Mouse (Mus musculus) midbrain, postnatal 0 days (tissue): ENCODE measurements around the gene Rraga. TPM values are rescaled to one million over a fixed set of nuclear protein-coding genes. Genes with fewer than 3 reads are reported as not detected.
"Not testable (repeated sequence)": the region's sequence is repeated elsewhere in the genome, so short reads cannot be mapped to it uniquely, and the experiment has no call there.

ENCODE experiments used
- ATAC-seq: fragments of 200-750 bp; cut with Nextera tagmentation; 2 replicates; pipeline ENCODE4 v1.8.0; 2017; ENCODE audit warnings: moderate number of reproducible peaks, mild to moderate bottlenecking, moderate TSS enrichment, moderate library complexity; ENCODE audit not compliant: low FRiP score
- DNase-seq: peaks from one replicate; pipeline ENCODE4 v3.0.0-alpha.2; 2015; ENCODE audit warnings: low spot score
- H3K27ac ChIP-seq: fragments of 300-500 bp; sonication (generic); 2 replicates; pipeline ENCODE4 v1.5.1; 2014; ENCODE audit warnings: low read depth, mild to moderate bottlenecking, low read length, mixed read lengths
- H3K27me3 ChIP-seq: fragments of 300-500 bp; sonication (generic); 2 replicates; pipeline ENCODE4 v1.6.1; 2014; ENCODE audit warnings: low read length, control low read depth, mixed read lengths; ENCODE audit not compliant: insufficient read depth
- H3K36me3 ChIP-seq: fragments of 300-500 bp; sonication (generic); 2 replicates; pipeline ENCODE4 v1.6.1; 2014; ENCODE audit warnings: low read length, control low read depth, mixed read lengths; ENCODE audit not compliant: insufficient read depth
- H3K4me1 ChIP-seq: fragments of 300-500 bp; sonication (generic); 2 replicates; pipeline ENCODE4 v1.6.1; 2014; ENCODE audit warnings: mild to moderate bottlenecking, control low read depth, antibody characterized with exemption, low read length, mixed read lengths; ENCODE audit not compliant: insufficient read depth
- H3K4me2 ChIP-seq: fragments of 300-500 bp; sonication (generic); 2 replicates; pipeline ENCODE4 v1.6.1; 2014; ENCODE audit warnings: low read depth, mild to moderate bottlenecking, low read length, mixed read lengths; ENCODE audit not compliant: poor library complexity, severe bottlenecking
- H3K4me3 ChIP-seq: fragments of 300-500 bp; sonication (generic); 2 replicates; pipeline ENCODE4 v1.5.1; 2014; ENCODE audit warnings: low read depth, mild to moderate bottlenecking, low read length, moderate library complexity
- H3K9ac ChIP-seq: fragments of 300-500 bp; sonication (generic); replicated peaks from 2 replicates; pipeline ENCODE4 v1.6.1; 2014; ENCODE audit warnings: mild to moderate bottlenecking, low read length, moderate library complexity, mixed read lengths; ENCODE audit not compliant: poor library complexity, severe bottlenecking
- H3K9me3 ChIP-seq: fragments of 300-500 bp; sonication (generic); 2 replicates; pipeline ENCODE4 v1.6.1; 2016; ENCODE audit warnings: low read length, control low read depth
- CTCF ChIP-seq: IDR thresholded peaks from 2 replicates; pipeline ENCODE4 v1.5.1; 2016; ENCODE audit warnings: antibody characterized with exemption, mild to moderate bottlenecking
- WGBS: fragments of 180-500 bp; shearing (Covaris S2); extraction: QIAGEN DNeasy Blood & Tissue Kit; methylation state at CpG from one replicate; pipeline ENCODE4 v1.1.7; 2014; 5-methylcytosine and 5-hydroxymethylcytosine counted together
- polyA plus RNA-seq: library from polyadenylated mRNA; unstranded; fragments of >200 nt; fragmentation: Nextera tagmentation; extraction: Ambion mirVana; gene quantifications from 2 replicates; pipeline ENCODE4 v1.2.1, GENCODE M21; 2015
- total RNA-seq: library from RNA; depleted of rRNA; stranded (reverse); fragments of >200 nt; gene quantifications from 2 replicates; pipeline ENCODE4 v1.2.3, GENCODE M21; 2014

The Rraga gene
- total and polyA plus RNA-seq, 2 experiments from 2014 or later: 34.7 to 157 TPM

GRCm38 (mm10) chr4:86611524-86612288 is 36.2 kb downstream of the Rraga start, which contains the start of gene Haus6:
TSS of gene Haus6 (minus strand) at chr4:86612055.
- no peaks in the 10 kb centered on the region for H3K4me1 ChIP-seq
- ATAC-seq: peak; percentile 100
- peak; percentile 99 for DNase-seq
- H3K27ac ChIP-seq: peak within 1 kb of the TSS; percentile 78
- no peaks in the 10 kb centered on the region for H3K27me3 ChIP-seq
- under 1% methylated on average over 57 of the region's 59 CpGs for WGBS
- peak within 1 kb of the TSS; percentile 98 for H3K4me2 ChIP-seq
- no peaks in the 10 kb centered on the region for H3K36me3 ChIP-seq
- 0 out of 2 replicates have a peak, but pooled peaks have one; percentile 1 for TF ChIP-seq CTCF
- H3K9me3 ChIP-seq: no peaks in the 10 kb centered on the region
- H3K9ac ChIP-seq: peak within 1 kb of the TSS; percentile 63
- peak within 1 kb of the TSS; percentile 78 for H3K4me3 ChIP-seq

DNA sequence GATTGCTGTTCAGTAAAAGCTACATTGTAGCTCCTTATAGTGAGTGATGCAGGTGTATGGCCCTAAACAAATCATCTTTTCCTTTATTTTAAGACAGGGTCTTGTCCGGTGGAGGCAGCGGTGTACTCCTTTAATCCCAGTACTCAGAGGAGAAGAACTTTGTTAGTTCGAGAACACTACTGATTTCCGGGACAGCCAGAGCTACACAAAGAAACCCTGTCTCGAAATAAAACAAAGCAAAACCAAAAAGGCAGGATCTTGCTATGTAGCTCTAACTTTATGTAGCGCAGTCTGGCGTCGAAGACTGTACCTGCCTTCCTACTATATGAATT is 36.8 kb downstream of the Rraga start:
- no peak for DNase-seq
- Histone ChIP-seq H3K4me1 (no peaks in the 10 kb centered on the region), H3K4me3 (peak overlapping the region; percentile 78), H3K27me3 (no peaks in the 10 kb centered on the region), H3K9me3 (no peaks in the 10 kb centered on the region), H3K27ac (peak overlapping the region; percentile 78), H3K9ac (peak overlapping the region; percentile 52), H3K4me2 (peak overlapping the region; percentile 57), H3K36me3 (no peaks in the 10 kb centered on the region)
- 37% methylated on average over 8 of the region's 8 CpGs for WGBS
- TF ChIP-seq CTCF: no peak
- ATAC-seq: no peak; the same call in 1 of the 2 replicates

DNA sequence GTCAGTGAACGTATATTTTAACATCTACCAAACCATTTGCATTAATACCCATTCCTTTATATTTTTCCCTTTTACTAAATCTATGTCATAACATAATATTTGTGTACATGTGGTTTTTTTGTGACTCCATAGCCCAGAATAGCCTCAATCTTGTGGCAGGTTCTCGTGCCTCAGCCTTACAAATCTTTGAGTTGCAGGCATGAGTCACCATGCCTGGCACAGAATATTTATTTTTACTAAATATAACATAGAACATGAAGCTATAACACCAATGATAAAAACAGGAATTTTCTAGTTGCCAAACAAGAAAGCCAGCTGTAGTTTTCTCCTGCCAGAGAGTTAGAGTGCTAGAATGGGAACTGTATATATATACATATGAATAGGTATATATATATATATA is 45.0 kb downstream of the Rraga start:
- Histone ChIP-seq H3K4me2 (no peak overlapping the region), H3K9ac (no peak overlapping the region), H3K27me3 (no peaks in the 10 kb centered on the region), H3K27ac (no peak overlapping the region), H3K9me3 (no peaks in the 10 kb centered on the region), H3K4me3 (no peak overlapping the region), H3K4me1 (no peaks in the 10 kb centered on the region), H3K36me3 (no peaks in the 10 kb centered on the region)
- 65% methylated on average over 2 of the region's 2 CpGs for WGBS
- no peak for TF ChIP-seq CTCF
- no peak for DNase-seq
- no peak for ATAC-seq

DNA sequence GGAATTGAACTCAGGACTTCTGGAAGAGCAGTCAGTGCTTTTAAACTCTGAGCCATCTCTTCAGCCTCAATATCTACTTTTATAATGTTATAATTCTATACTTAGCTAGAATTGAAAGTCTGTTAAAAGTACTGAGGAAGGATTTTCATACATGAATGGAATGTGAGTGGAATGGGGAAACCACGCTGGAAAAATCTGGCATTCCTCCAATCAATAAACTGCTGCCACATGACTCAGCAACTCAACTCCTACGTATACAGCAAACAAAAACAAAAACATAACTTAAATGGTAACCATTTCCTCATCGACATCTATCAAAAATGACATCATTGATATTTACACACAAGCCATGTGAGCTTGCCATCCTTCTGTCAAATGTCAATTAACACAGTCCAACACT is 46.6 kb downstream of the Rraga start:
- no peaks in the 10 kb centered on the region for H3K36me3 ChIP-seq
- no peak overlapping the region for H3K9ac ChIP-seq
- H3K9me3 ChIP-seq: no peaks in the 10 kb centered on the region
- ATAC-seq (no peak), DNase-seq (no peak)
- 78% methylated on average over 3 of the region's 3 CpGs for WGBS
- H3K27me3 ChIP-seq: no peaks in the 10 kb centered on the region
- H3K27ac ChIP-seq: no peak overlapping the region
- H3K4me1 ChIP-seq: no peaks in the 10 kb centered on the region
- no peak overlapping the region for H3K4me2 ChIP-seq
- no peak overlapping the region for H3K4me3 ChIP-seq
- no peak for TF ChIP-seq CTCF

- H3K27me3 ChIP-seq, H3K9me3 ChIP-seq, H3K4me1 ChIP-seq, H3K4me2 ChIP-seq, H3K36me3 ChIP-seq, ATAC-seq, H3K4me3 ChIP-seq, DNase-seq, H3K27ac ChIP-seq, H3K9ac ChIP-seq: not testable (repeated sequence)
- 94% methylated on average over 1 of the region's 1 CpGs for WGBS
Observed at GRCm38 (mm10) chr4:86622532-86622931, 47.1 kb downstream of the Rraga start.

GRCm38 (mm10) chr4:86625463-86625862 is 50.0 kb downstream of the Rraga start:
- no peak overlapping the region for H3K27ac ChIP-seq
- ATAC-seq: no peak

GRCm38 (mm10) chr4:86626496-86626895 is 51.0 kb downstream of the Rraga start:
- ATAC-seq, H3K36me3 ChIP-seq, H3K4me1 ChIP-seq, H3K9ac ChIP-seq, DNase-seq, H3K9me3 ChIP-seq, H3K4me2 ChIP-seq, H3K27me3 ChIP-seq, H3K27ac ChIP-seq, H3K4me3 ChIP-seq: not testable (repeated sequence)
- 91% methylated on average over 7 of the region's 7 CpGs for WGBS

More at GRCm38 (mm10) chr4:86625463-86625862, 50.0 kb downstream of the Rraga start:
- Histone ChIP-seq H3K4me2 (no peak overlapping the region), H3K9me3 (no peaks in the 10 kb centered on the region), H3K27me3 (no peaks in the 10 kb centered on the region), H3K9ac (no peak overlapping the region), H3K36me3 (no peaks in the 10 kb centered on the region), H3K4me3 (no peak overlapping the region), H3K4me1 (no peaks in the 10 kb centered on the region)
- 88% methylated on average over 5 of the region's 5 CpGs for WGBS
- DNase-seq: no peak
- TF ChIP-seq CTCF: no peak
